Mouse (Mus musculus) left cerebral cortex, adult 2 months (tissue): Measurements from ENCODE around the gene Ccdc155. TPM values are rescaled to one million over a fixed set of nuclear protein-coding genes. Genes with fewer than 3 reads are reported as not detected.

ENCODE experiments used
- DNase-seq, 2 experiments: peaks; one replicate each; pipeline ENCODE4 v3.0.0; 2021 to 2022; ENCODE audit warnings: low spot score in 2 of 2, mixed read lengths in 1 of 2; ENCODE audit errors: extremely low spot score in 1 of 2
- H3K27ac ChIP-seq: fragments of 200-600 bp; 2 replicates; pipeline ENCODE4 v1.8.1; 2022
- H3K4me3 ChIP-seq: fragments of 200-600 bp; 2 replicates; pipeline ENCODE4 v1.8.1; 2022
- CTCF ChIP-seq: fragments of 200-600 bp; IDR thresholded peaks from 2 replicates; pipeline ENCODE4 v1.8.1; 2022; ENCODE audit warnings: antibody characterized with exemption, mild to moderate bottlenecking, moderate library complexity
- intact Hi-C: fragments of 180-260 bp; cut with DNase I; formaldehyde crosslinking; loops from one replicate; pipeline ENCODE4 v1.15.1; 2025
- total RNA-seq, 2 experiments: library from RNA; stranded (reverse); gene quantifications; 2 replicates each; pipeline ENCODE4 v1.2.3; 2021

Gene Ccdc155
- total RNA-seq, 2 experiments from 2014 or later, result 6.7 to 7.5 TPM

- TF ChIP-seq CTCF, result no peak
- DNase-seq, result no peak
- H3K4me3 ChIP-seq, result no peak overlapping the region
- intact Hi-C loops, result no loop called here
- H3K27ac ChIP-seq, result no peak overlapping the region
Observed at GRCm38 (mm10) chr7:45148534-45149098, 56.1 kb downstream of the Ccdc155 start.

DNA sequence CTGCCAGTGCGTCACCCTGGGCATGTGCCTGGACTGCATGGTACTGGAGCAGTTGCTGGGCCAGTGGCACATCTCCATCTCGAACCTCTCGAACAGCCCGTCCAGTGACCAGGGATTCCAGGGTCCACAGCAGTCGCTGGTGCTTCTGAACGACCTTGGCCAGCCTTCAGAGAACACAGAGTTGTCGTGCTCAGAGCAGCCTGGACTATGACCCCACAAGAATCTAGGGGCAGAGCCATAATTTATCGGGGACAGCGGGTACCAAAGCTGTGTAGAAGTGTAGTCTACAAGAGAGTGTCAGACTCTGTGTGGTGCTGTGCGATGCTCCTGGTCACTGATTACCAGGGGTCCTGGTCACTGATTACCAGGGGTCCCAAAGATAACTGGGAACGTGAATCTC lies 56.8 kb downstream of the Ccdc155 start:
- H3K27ac ChIP-seq, result no peak overlapping the region
- intact Hi-C loops, result no loop called here
- TF ChIP-seq CTCF, result no peak
- H3K4me3 ChIP-seq, result no peak overlapping the region
- no peak for DNase-seq

GRCm38 (mm10) chr7:45147267-45147666 lies 57.4 kb downstream of the Ccdc155 start:
- TF ChIP-seq CTCF, result no peak
- no peak overlapping the region for H3K4me3 ChIP-seq
- intact Hi-C loops, result no loop called here

DNA sequence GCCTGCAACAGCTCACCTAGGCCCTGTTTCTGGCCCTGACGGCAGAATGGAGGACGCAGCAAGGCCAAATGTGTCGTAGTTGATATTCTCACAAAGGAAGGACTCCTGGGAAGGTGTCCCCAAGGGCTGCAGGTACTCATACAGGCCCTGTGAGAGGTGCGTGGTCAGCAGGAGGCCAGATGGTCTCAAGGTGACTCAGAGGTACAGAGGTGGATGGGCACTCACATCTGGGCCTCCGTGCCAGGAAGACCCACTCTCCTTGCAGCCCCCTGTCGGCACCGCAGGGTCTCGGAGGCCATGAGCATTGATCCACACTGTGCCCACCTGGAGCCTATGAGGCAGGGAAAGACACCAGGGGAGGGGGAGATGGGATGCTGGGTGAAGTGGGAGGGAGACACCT lies 59.2 kb downstream of the Ccdc155 start:
- Histone ChIP-seq H3K27ac (no peak overlapping the region), H3K4me3 (no peak overlapping the region)
- intact Hi-C loops, result no loop called here
- TF ChIP-seq CTCF, result no peak
- DNase-seq, result no peak

More at GRCm38 (mm10) chr7:45147267-45147666, 57.4 kb downstream of the Ccdc155 start:
- H3K27ac ChIP-seq, result no peak overlapping the region
- DNase-seq, result no peak

DNA sequence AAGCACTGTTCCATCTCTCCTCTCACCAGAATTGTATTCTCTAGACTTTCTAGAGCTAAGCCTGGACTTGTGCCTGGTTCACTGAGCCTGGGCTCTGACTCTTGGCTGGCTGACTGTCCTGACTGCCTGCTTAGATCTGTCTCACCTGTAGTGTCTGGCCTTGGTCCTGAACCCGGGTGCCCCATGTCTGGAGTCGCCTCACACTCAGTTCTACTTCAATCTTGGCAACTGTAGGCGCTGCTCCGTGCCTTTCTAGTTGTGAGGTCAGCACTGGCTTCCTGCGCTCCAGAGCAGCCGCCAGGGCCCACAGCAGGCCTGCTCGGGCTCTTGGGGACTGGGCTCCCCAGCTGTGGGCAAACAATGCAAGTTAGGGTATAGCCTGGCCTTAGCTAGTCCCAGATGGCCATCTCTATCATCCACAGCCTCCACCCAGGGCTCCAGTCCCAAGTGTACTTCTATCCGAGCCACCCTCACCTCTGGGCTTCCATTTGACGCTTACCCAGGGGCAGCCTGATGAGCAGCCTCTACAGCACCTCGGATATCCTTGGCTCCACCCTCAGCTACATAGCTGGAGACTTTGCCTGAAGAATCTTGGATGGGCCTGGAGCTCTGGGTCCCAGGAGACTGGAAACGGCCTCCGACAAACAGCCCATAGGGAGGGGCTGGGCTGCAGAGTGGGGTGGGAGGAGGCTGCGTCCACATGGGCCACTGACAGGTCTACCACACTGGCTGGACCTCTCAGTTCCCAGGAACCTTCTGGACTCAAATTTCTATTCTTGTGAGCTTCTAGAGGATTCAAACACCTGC lies 60.1 kb downstream of the Ccdc155 start:
- intact Hi-C loops, result no loop called here
- TF ChIP-seq CTCF, result no peak
- no peak for DNase-seq
- Histone ChIP-seq H3K4me3 (no peak overlapping the region), H3K27ac (no peak overlapping the region)

DNA sequence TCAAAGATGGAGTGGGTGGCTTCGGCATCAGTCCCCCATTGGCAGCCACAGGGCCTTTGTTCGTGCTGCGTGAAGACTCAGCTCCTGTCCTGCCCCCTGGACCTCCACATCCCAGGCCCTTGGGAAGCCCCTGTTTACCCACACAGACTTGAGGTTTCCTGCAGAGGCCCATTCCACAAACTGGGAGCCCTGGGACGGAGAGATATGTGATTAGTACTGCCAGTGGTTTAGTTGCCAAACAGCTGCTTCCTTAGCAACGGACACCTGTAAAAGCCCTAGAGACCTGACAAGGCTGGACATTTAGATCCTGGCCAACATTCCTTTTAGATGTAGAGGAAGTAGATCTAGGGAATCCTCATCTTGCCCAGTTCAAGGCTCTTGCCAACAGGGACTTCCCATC lies 62.8 kb downstream of the Ccdc155 start:
- no peak overlapping the region for H3K27ac ChIP-seq
- no peak overlapping the region for H3K4me3 ChIP-seq
- intact Hi-C loops, result no loop called here
- TF ChIP-seq CTCF, result no peak
- no peak for DNase-seq

GRCm38 (mm10) chr7:45141319-45141718 lies 63.4 kb downstream of the Ccdc155 start:
- intact Hi-C loops, result no loop called here
- Histone ChIP-seq H3K27ac (no peak overlapping the region), H3K4me3 (no peak overlapping the region)
- TF ChIP-seq CTCF, result no peak
- DNase-seq, result no peak

DNA sequence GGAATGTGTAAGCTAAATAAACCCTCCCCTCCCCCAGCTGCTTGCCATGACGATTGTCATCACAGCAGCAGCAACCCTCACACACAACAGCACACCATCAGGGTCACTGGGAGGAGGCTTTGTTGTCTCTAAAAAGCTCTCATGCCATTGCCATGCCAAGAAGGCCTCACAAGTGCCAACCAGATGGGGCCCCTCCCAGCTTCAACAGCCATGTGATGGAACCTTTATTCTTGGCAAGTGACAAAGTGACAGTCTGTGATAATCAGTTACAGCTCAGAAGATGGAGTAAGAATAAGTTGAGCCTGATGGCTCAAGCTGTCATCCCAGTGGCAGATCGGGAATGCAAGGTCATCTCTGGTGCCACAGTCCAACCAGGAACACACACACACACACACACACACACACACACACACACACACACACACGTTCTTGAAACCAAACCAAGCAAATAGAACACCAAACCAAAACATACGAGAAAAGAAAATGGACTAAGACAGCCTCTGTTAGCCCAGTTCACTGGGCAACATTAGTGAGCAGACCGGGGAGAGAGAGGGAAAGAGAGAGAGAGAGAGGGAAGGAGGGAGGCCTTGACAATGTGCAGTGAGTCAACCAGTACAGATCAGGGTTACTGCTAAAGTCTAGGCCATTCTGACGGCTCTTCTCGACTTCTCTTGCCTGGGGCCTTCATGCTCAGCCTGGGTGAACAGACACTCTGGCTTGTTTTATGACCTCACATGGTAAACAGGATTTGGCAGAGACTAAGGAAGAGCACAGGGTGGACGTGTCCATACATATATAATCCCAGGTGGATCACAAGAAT lies 64.6 kb downstream of the Ccdc155 start:
- TF ChIP-seq CTCF, result no peak
- H3K27ac ChIP-seq, result no peak overlapping the region
- no peak overlapping the region for H3K4me3 ChIP-seq
- intact Hi-C loops, result no loop called here
- DNase-seq, result no peak

DNA sequence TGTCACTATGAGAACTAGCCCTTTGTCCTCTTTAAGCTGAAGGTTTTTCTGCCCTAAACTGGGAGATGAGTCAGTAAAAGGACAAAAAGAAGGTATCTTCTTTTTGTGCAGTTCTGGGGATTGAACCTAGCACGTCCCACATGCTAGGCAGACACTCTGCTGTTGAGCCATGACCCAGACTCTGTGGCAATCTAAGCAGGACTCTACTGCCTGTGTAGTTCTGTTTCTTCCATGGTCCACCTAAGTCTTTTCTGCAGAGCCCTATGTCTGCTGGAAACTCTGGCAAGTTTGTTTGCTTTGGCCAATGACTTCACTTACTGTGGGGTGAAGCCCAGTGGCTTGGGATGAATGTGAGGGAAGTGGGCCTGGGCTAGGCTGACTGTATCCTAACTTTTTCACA lies 66.3 kb downstream of the Ccdc155 start:
- intact Hi-C loops, result no loop called here
- no peak for DNase-seq
- no peak overlapping the region for H3K4me3 ChIP-seq

DNA sequence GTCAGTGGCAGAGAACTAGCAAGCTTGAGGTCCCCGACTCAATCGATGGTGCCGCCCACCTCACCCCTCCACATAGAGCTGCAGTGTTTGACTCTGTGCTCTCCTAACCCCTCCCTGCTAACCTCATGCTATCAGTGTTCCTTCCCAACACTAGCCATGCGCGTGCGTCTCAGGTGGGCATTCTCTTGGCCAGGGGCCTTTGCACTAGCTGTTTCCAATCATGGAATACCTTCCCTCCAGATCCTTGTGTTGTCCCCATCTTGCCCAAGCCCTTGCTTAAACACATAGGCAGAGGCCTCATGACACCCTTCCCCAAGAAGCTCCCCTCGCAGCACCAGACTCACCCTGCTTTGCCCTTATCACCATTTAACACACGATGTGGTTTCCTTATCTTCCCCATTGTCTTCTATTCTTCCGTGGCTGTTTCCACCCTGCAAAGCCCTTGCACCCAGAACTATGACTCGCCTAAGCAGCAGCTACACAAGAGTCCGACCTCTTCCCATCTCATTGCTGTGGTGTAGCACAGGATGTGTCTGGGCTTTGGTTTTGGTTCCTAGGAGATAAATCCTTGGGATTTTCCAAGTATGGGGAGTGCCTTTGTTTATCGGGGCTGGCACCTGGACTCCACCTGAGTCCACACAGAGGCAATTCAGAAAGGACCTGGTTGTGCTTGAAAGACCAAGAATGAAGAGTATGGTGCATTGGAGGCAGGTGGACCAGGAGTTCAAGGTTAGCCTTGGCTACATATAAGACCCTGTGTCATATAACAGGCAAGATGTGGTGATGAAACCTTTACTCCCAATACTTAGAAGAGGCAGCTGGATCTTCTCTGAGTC lies 67.3 kb downstream of the Ccdc155 start:
- TF ChIP-seq CTCF, result no peak
- intact Hi-C loops, result no loop called here
- DNase-seq, result no peak
- H3K4me3 ChIP-seq, result no peak overlapping the region
- H3K27ac ChIP-seq, result no peak overlapping the region

More for the DNA sequence above, 66.3 kb downstream of the Ccdc155 start:
- TF ChIP-seq CTCF, result no peak
- no peak overlapping the region for H3K27ac ChIP-seq

DNA sequence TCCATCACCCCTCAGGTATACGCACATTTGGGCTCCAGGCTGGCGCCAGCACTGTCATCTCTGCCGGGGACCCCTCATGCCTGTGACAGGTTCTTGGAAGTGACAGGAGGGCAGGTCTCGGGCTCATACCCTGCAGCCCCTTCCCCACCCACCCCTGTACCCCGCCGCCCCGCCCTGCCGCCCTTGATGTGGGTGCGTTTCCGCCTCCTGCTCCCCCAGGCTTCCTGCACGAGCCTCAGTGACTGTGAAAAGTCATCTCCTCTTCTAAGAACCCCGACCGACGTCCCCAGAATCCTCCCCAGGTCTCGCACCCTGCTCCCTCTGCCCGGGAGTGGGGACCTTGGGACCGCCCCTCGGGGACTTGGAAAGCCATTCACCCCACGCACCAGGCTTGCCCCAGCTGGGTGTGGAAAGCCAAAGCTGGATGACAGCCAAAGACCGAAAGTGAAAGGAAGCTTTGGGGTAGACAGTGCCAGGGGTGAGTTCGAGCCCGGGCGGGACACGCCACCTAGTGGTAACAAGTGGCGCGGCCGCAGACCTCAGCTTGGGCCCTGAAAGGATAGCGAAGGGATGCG lies 68.6 kb downstream of the Ccdc155 start, which contains the start of the genes Gm45713 and Flt3l:
Gene Gm45713 (minus strand): TSS at position 239 of the 575 bp plus-strand sequence.
Gene Flt3l (minus strand): TSS at position 440 of the 575 bp plus-strand sequence.
- no peak; the same call in none of the 2 replicates for TF ChIP-seq CTCF
- peak; percentile 87 to 90 for DNase-seq
- H3K27ac ChIP-seq, result peak within 1 kb of the TSS; percentile 83
- intact Hi-C loops, result loop anchor here (1.0 kb wide), 1 partner anchor 57 kb away; no protein-coding TSS in a partner anchor
- H3K4me3 ChIP-seq, result peak within 1 kb of the TSS; percentile 64
